Mouse (Mus musculus): Measurements from ENCODE around the gene Baiap2l2. TPM values are rescaled to one million over a fixed set of nuclear protein-coding genes. Genes with fewer than 3 reads are reported as not detected.

The Baiap2l2 gene
- polyA plus RNA-seq, 1 experiment from 2014 or later, result 3.6 TPM

- Histone ChIP-seq H3K36me3 (ENCODE audit: control insufficient read depth, insufficient read depth, low read length) (no peaks in the 10 kb centered on the region), H3K27ac (ENCODE audit: low read length) (no peak overlapping the region), H3K4me3 (ENCODE audit: low read depth, low read length) (peak overlapping the region; percentile 43), H3K4me1 (ENCODE audit: control insufficient read depth, insufficient read depth, low read length) (peaks cover 6% of the 10 kb centered on the region), H3K9me3 (replicated peaks; ENCODE audit: control insufficient read depth, low read length, poor library complexity, severe bottlenecking) (no peaks in the 10 kb centered on the region), H3K9ac (ENCODE audit: low read depth, low read length) (peak overlapping the region; percentile 11), H3K27me3 (ENCODE audit: control insufficient read depth, insufficient read depth, low read depth, low read length) (no peaks in the 10 kb centered on the region; the same call in 1 of the 2 replicates), H3K4me2 (ENCODE audit: low read length) (peak overlapping the region; percentile 86)
- peak; percentile 61 for ATAC-seq
- 10% methylated on average over 17 of the region's 17 CpGs for WGBS
Observed at GRCm38 (mm10) chr15:79271124-79271746, 14.1 kb downstream of the Baiap2l2 start.

- H3K27ac ChIP-seq (ENCODE audit: low read length), result peak overlapping the region; percentile 35; the same call in 1 of the 2 replicates
Observed at GRCm38 (mm10) chr15:79270317-79271123, 14.8 kb downstream of the Baiap2l2 start.

GRCm38 (mm10) chr15:79268521-79268920, 16.8 kb downstream of the Baiap2l2 start:
- no peak overlapping the region for H3K9ac ChIP-seq (ENCODE audit: low read depth, low read length)
- H3K27ac ChIP-seq (ENCODE audit: low read length), result no peak overlapping the region
- H3K9me3 ChIP-seq (replicated peaks; ENCODE audit: control insufficient read depth, low read length, poor library complexity, severe bottlenecking), result no peaks in the 10 kb centered on the region
- H3K4me1 ChIP-seq (ENCODE audit: control insufficient read depth, insufficient read depth, low read length), result peaks cover 6% of the 10 kb centered on the region
- WGBS, result 27% methylated on average over 1 of the region's 1 CpGs
- no peak overlapping the region for H3K4me3 ChIP-seq (ENCODE audit: low read depth, low read length)
- H3K27me3 ChIP-seq (ENCODE audit: control insufficient read depth, insufficient read depth, low read depth, low read length), result peaks cover 2% of the 10 kb centered on the region
- ATAC-seq, result no peak
- no peak overlapping the region for H3K4me2 ChIP-seq (ENCODE audit: low read length)
- H3K36me3 ChIP-seq (ENCODE audit: control insufficient read depth, insufficient read depth, low read length), result no peaks in the 10 kb centered on the region

More at GRCm38 (mm10) chr15:79270317-79271123, 14.8 kb downstream of the Baiap2l2 start:
- Histone ChIP-seq H3K9me3 (replicated peaks; ENCODE audit: control insufficient read depth, low read length, poor library complexity, severe bottlenecking) (no peaks in the 10 kb centered on the region), H3K4me3 (ENCODE audit: low read depth, low read length) (peak overlapping the region; percentile 43), H3K4me2 (ENCODE audit: low read length) (peak overlapping the region; percentile 86), H3K4me1 (ENCODE audit: control insufficient read depth, insufficient read depth, low read length) (peaks cover 6% of the 10 kb centered on the region), H3K9ac (ENCODE audit: low read depth, low read length) (peak overlapping the region; percentile 57), H3K27me3 (ENCODE audit: control insufficient read depth, insufficient read depth, low read depth, low read length) (no peaks in the 10 kb centered on the region; the same call in 1 of the 2 replicates), H3K36me3 (ENCODE audit: control insufficient read depth, insufficient read depth, low read length) (no peaks in the 10 kb centered on the region)
- ATAC-seq, result peak; percentile 86
- under 1% methylated on average over 33 of the region's 33 CpGs for WGBS

GRCm38 (mm10) chr15:79265384-79265783, 20.0 kb downstream of the Baiap2l2 start:
- Histone ChIP-seq H3K4me2 (ENCODE audit: low read length) (no peak overlapping the region), H3K9ac (ENCODE audit: low read depth, low read length) (no peak overlapping the region), H3K27me3 (ENCODE audit: control insufficient read depth, insufficient read depth, low read depth, low read length) (peaks cover 18% of the 10 kb centered on the region), H3K27ac (ENCODE audit: low read length) (no peak overlapping the region), H3K4me1 (ENCODE audit: control insufficient read depth, insufficient read depth, low read length) (peaks cover 10% of the 10 kb centered on the region), H3K9me3 (replicated peaks; ENCODE audit: control insufficient read depth, low read length, poor library complexity, severe bottlenecking) (no peaks in the 10 kb centered on the region), H3K36me3 (ENCODE audit: control insufficient read depth, insufficient read depth, low read length) (no peaks in the 10 kb centered on the region), H3K4me3 (ENCODE audit: low read depth, low read length) (no peak overlapping the region)
- 65% methylated on average over 4 of the region's 4 CpGs for WGBS
- ATAC-seq, result no peak

- 95% methylated on average over 6 of the region's 6 CpGs for WGBS
- H3K36me3 ChIP-seq (ENCODE audit: control insufficient read depth, insufficient read depth, low read length), result no peaks in the 10 kb centered on the region
- H3K4me3 ChIP-seq (ENCODE audit: low read depth, low read length), result no peak overlapping the region
- H3K27ac ChIP-seq (ENCODE audit: low read length), result no peak overlapping the region
- peaks cover 24% of the 10 kb centered on the region for H3K27me3 ChIP-seq (ENCODE audit: control insufficient read depth, insufficient read depth, low read depth, low read length)
- no peak overlapping the region for H3K9ac ChIP-seq (ENCODE audit: low read depth, low read length)
- H3K4me1 ChIP-seq (ENCODE audit: control insufficient read depth, insufficient read depth, low read length), result peaks cover 10% of the 10 kb centered on the region
- H3K9me3 ChIP-seq (replicated peaks; ENCODE audit: control insufficient read depth, low read length, poor library complexity, severe bottlenecking), result no peaks in the 10 kb centered on the region
- H3K4me2 ChIP-seq (ENCODE audit: low read length), result no peak overlapping the region
- ATAC-seq, result no peak
Observed at GRCm38 (mm10) chr15:79263726-79264125, 21.6 kb downstream of the Baiap2l2 start.

GRCm38 (mm10) chr15:79262786-79263309, 22.5 kb downstream of the Baiap2l2 start:
- Histone ChIP-seq H3K4me2 (ENCODE audit: low read length) (peak overlapping the region; percentile 98; the same call in 1 of the 2 replicates), H3K4me3 (ENCODE audit: low read depth, low read length) (no peak overlapping the region), H3K36me3 (ENCODE audit: control insufficient read depth, insufficient read depth, low read length) (no peaks in the 10 kb centered on the region), H3K4me1 (ENCODE audit: control insufficient read depth, insufficient read depth, low read length) (peaks cover 10% of the 10 kb centered on the region), H3K27ac (ENCODE audit: low read length) (no peak overlapping the region), H3K9ac (ENCODE audit: low read depth, low read length) (no peak overlapping the region), H3K9me3 (replicated peaks; ENCODE audit: control insufficient read depth, low read length, poor library complexity, severe bottlenecking) (no peaks in the 10 kb centered on the region), H3K27me3 (ENCODE audit: control insufficient read depth, insufficient read depth, low read depth, low read length) (peaks cover 24% of the 10 kb centered on the region)
- ATAC-seq, result no peak
- 91% methylated on average over 3 of the region's 3 CpGs for WGBS

- no peak overlapping the region for H3K9ac ChIP-seq (ENCODE audit: low read depth, low read length)
- H3K27ac ChIP-seq (ENCODE audit: low read length), result no peak overlapping the region
- 21% methylated on average over 13 of the region's 13 CpGs for WGBS
- peak overlapping the region; percentile 98 for H3K4me2 ChIP-seq (ENCODE audit: low read length)
- H3K4me1 ChIP-seq (ENCODE audit: control insufficient read depth, insufficient read depth, low read length), result peaks cover 10% of the 10 kb centered on the region
- H3K36me3 ChIP-seq (ENCODE audit: control insufficient read depth, insufficient read depth, low read length), result no peaks in the 10 kb centered on the region
- H3K4me3 ChIP-seq (ENCODE audit: low read depth, low read length), result no peak overlapping the region; the same call in 1 of the 2 replicates
- no peak for ATAC-seq
- no peaks in the 10 kb centered on the region for H3K9me3 ChIP-seq (replicated peaks; ENCODE audit: control insufficient read depth, low read length, poor library complexity, severe bottlenecking)
- peaks cover 24% of the 10 kb centered on the region for H3K27me3 ChIP-seq (ENCODE audit: control insufficient read depth, insufficient read depth, low read depth, low read length)
Observed at GRCm38 (mm10) chr15:79262375-79262774, 23.0 kb downstream of the Baiap2l2 start.

- peak overlapping the region; percentile 98 for H3K4me2 ChIP-seq (ENCODE audit: low read length)
- H3K4me3 ChIP-seq (ENCODE audit: low read depth, low read length), result peak overlapping the region; percentile 66
- H3K9me3 ChIP-seq (replicated peaks; ENCODE audit: control insufficient read depth, low read length, poor library complexity, severe bottlenecking), result no peaks in the 10 kb centered on the region
- peak; percentile 63 for ATAC-seq
- H3K9ac ChIP-seq (ENCODE audit: low read depth, low read length), result peak overlapping the region; percentile 80
- H3K27ac ChIP-seq (ENCODE audit: low read length), result no peak overlapping the region
- WGBS, result 0% methylated on average over 28 of the region's 28 CpGs
- peaks cover 24% of the 10 kb centered on the region for H3K27me3 ChIP-seq (ENCODE audit: control insufficient read depth, insufficient read depth, low read depth, low read length)
- no peaks in the 10 kb centered on the region for H3K36me3 ChIP-seq (ENCODE audit: control insufficient read depth, insufficient read depth, low read length)
- peaks cover 10% of the 10 kb centered on the region for H3K4me1 ChIP-seq (ENCODE audit: control insufficient read depth, insufficient read depth, low read length)
Observed at GRCm38 (mm10) chr15:79261757-79262156, 23.6 kb downstream of the Baiap2l2 start.
